Mouse (Mus musculus) stomach, postnatal 0 days (tissue): Measurements from ENCODE around the gene Sgsm2.

Experiments
- CTCF ChIP-seq: IDR thresholded peaks from 2 replicates; pipeline ENCODE4 v1.5.1; 2016; ENCODE audit warnings: antibody characterized with exemption, low read depth, mild to moderate bottlenecking, moderate library complexity
- EP300 ChIP-seq: optimal IDR thresholded peaks from 2 replicates; pipeline ENCODE3; 2016; ENCODE audit warnings: antibody characterized with exemption

- TF ChIP-seq CTCF = no peak
- TF ChIP-seq EP300 = no peak
Measured at GRCm38 (mm10) chr11:74843435-74843714, 53.5 kb downstream of the Sgsm2 start.
